Mouse (Mus musculus) CD4-positive, CD25-positive, alpha-beta regulatory T cell, adult 4 months (primary cell): Measurements from ENCODE around the gene Hypk. TPM values are rescaled to one million over a fixed set of nuclear protein-coding genes. Genes with fewer than 3 reads are reported as not detected.

ENCODE experiments used
- ATAC-seq: one replicate; pipeline ENCODE4 v1.8.0; 2017
- polyA plus RNA-seq, 2 experiments: library from polyadenylated mRNA; unstranded; fragments of 100-300 nt; shearing (Covaris generic); gene quantifications; one replicate each; pipeline ENCODE4 v1.2.1; 2017

The Hypk gene
- polyA plus RNA-seq, 2 experiments from 2014 or later = 114 to 126 TPM

GRCm38 (mm10) chr2:121507173-121507950, 54.3 kb downstream of the Hypk start:
- no peak for ATAC-seq

- ATAC-seq = no peak
Measured at GRCm38 (mm10) chr2:121507951-121508330, 54.9 kb downstream of the Hypk start.

Other genes starting within 250 kb of the Hypk start
- 10 to 100 TPM; 31.6 to 38.7 TPM for gene Trp53bp1, start 181.9 kb upstream of the Hypk start, polyA plus RNA-seq
- under 1 TPM; 0.03 to 0.09 TPM for gene Map1a, start 163.7 kb upstream of the Hypk start, polyA plus RNA-seq
- gene Ppip5k1, start 97.9 kb upstream of the Hypk start, polyA plus RNA-seq = 1 to 10 TPM; 6.8 to 9.5 TPM
- not detected for gene Ckmt1, start 95.6 kb upstream of the Hypk start, polyA plus RNA-seq
- under 1 TPM; 0.10 to 0.35 TPM for gene Strc, start 66.1 kb upstream of the Hypk start, polyA plus RNA-seq
- gene Pdia3, start 39.5 kb upstream of the Hypk start, polyA plus RNA-seq = 100 to 1,000 TPM; 665 to 860 TPM
- 1 to 10 TPM; 2.3 to 3.4 TPM for gene Catsper2, start 39.5 kb upstream of the Hypk start, polyA plus RNA-seq
- 1 to 10 TPM; 1.6 to 1.7 TPM for gene Ell3, start 9.0 kb upstream of the Hypk start, polyA plus RNA-seq
- 100 to 1,000 TPM; 677 to 841 TPM for gene Serf2, start 4.1 kb upstream of the Hypk start, polyA plus RNA-seq
- gene Serinc4, start 3.5 kb downstream of the Hypk start, polyA plus RNA-seq = under 1 TPM in 1 of 2 experiments, not detected in 1; 0.33 TPM
- gene Mfap1b, start 20.8 kb downstream of the Hypk start, polyA plus RNA-seq = 10 to 100 TPM; 88.2 to 89.2 TPM
- gene Mfap1a, start 53.4 kb downstream of the Hypk start, polyA plus RNA-seq = 10 to 100 TPM; 28.6 to 43.0 TPM
- 10 to 100 TPM in 1 of 2 experiments, 1 to 10 TPM in 1; 7.2 to 11.2 TPM for gene Wdr76, start 53.4 kb downstream of the Hypk start, polyA plus RNA-seq